Mouse (Mus musculus): ENCODE measurements around the gene Zc3h10.
"Not testable (repeated sequence)": the region's sequence is repeated elsewhere in the genome, so short reads cannot be mapped to it uniquely, and the experiment has no call there.

DNA sequence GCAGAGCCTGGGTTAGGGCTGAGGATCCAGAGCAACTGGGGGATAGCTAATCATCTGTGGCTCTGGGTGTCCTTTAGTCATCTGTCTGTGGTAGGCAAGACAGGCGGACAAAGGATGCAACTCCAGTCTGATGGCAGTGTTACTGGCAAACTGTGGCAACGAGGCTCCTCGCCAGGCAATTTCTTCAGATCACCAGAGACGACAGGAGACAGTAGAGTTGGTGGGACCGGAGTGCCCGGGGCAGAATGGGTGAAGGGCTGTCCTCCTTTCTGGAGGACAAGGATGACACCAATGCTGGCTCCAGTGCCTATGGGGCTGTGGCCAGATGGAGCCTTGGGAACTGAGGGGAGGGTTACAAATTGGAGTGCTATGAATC lies 2.1 kb upstream of the Zc3h10 start:
- not testable (repeated sequence) for TF ChIP-seq CTCF (IDR thresholded peaks at IDR 0.05; ENCODE audit: control insufficient read depth, insufficient read depth, low read length); POLR2A (IDR thresholded peaks at IDR 0.05; ENCODE audit: borderline replicate concordance, control insufficient read depth, low read depth, low read length)

All from bone marrow, adult 2 months (tissue).